In genomic region chr15:102398629-102399028, GRCm38 (mm10) we compare ENCODE assay signal across 9 mouse cellular contexts. TPM values are rescaled to one million over a fixed set of nuclear protein-coding genes. Genes with fewer than 3 reads are reported as not detected.
A peak's percentile ranks its signal among the peaks of the same experiment; 100 is the strongest.
DNase-seq lines count a peak whose midpoint lies in the region; ATAC-seq and TF ChIP-seq lines count a peak whose summit lies in the region.
"Had no signal": no experiment of that assay in that cellular context is flagged by ENCODE, and none has a peak within 500 bp of the region (broad histone marks: within the 10 kb centered on the region; RNA-seq: fewer than 3 reads in every experiment).

No protein-coding gene starts in this region.

- 67% methylated on average over 5 of the region's 5 CpGs for WGBS in cerebellum, adult 2 months
- WGBS in lung, postnatal 0 days, result 37% methylated on average over 5 of the region's 5 CpGs
- WGBS in intestine, embryonic 14.5 days, result 30% methylated on average over 5 of the region's 5 CpGs
- 53% methylated on average over 5 of the region's 5 CpGs for WGBS in small intestine, adult 2 months

- peak overlapping the region; percentile 66; the same call in 1 of the 2 replicates for H3K4me2 ChIP-seq in lung, postnatal 0 days (replicated peaks; ENCODE audit: low read depth, low read length)
- H3K4me2 ChIP-seq in intestine, embryonic 14.5 days (ENCODE audit: low read length), result peak overlapping the region; percentile 75

- H3K4me3 ChIP-seq in cerebellum, adult 2 months (replicated peaks; ENCODE audit: insufficient read depth, low read depth, low read length), result no peak overlapping the region
- peak overlapping the region; percentile 36 for H3K4me3 ChIP-seq in lung, postnatal 0 days (ENCODE audit: low read depth, low read length)
- H3K4me3 ChIP-seq in intestine, embryonic 14.5 days (ENCODE audit: low read depth, low read length), result no peak overlapping the region; the same call in 1 of the 2 replicates
- H3K4me3 ChIP-seq in small intestine, adult 2 months (ENCODE audit: low read depth, low read length), result no peak overlapping the region

- 0 out of 2 replicates have a peak overlapping the region, but pooled peaks have one; percentile 55 for H3K9ac ChIP-seq in lung, postnatal 0 days (replicated peaks; ENCODE audit: low read depth)
- no peak overlapping the region for H3K9ac ChIP-seq in intestine, embryonic 14.5 days (ENCODE audit: low read length)

- ATAC-seq in lung, postnatal 0 days, result no peak
- ATAC-seq in intestine, embryonic 14.5 days (replicated peaks; ENCODE audit: low FRiP score, low TSS enrichment, low read depth), result no peak

- H3K27me3 ChIP-seq in cerebellum, adult 2 months (ENCODE audit: control insufficient read depth, insufficient read depth, low read length), result no peaks in the 10 kb centered on the region
- H3K27me3 ChIP-seq in lung, postnatal 0 days (replicated peaks; ENCODE audit: insufficient read depth, low read length), result no peaks in the 10 kb centered on the region
- no peaks in the 10 kb centered on the region for H3K27me3 ChIP-seq in intestine, embryonic 14.5 days (replicated peaks; ENCODE audit: control insufficient read depth, insufficient read depth, low read length)
- H3K27me3 ChIP-seq in small intestine, adult 2 months (ENCODE audit: control insufficient read depth, insufficient read depth, low read length), result no peaks in the 10 kb centered on the region

- peak; percentile 23 for DNase-seq in cerebellum, adult 9-11 months
- no peak for DNase-seq in cerebellum, adult 2 months
- no peak for DNase-seq in lung, postnatal 0 days (ENCODE audit: low spot score)
- no peak for DNase-seq in lung, postnatal 14 days
- no peak for DNase-seq in intestine, embryonic 14.5 days (ENCODE audit: low spot score)
- DNase-seq in spleen, adult 18-20 months, result no peak
- no peak for DNase-seq in urinary bladder, postnatal 4 days (ENCODE audit: low spot score in 2 of 2)
- DNase-seq: cerebellum, adult 18-20 months had no signal

- no peaks in the 10 kb centered on the region for H3K36me3 ChIP-seq in lung, postnatal 0 days (ENCODE audit: insufficient read depth, low read length)
- no peaks in the 10 kb centered on the region for H3K36me3 ChIP-seq in intestine, embryonic 14.5 days (ENCODE audit: control insufficient read depth, insufficient read depth, low read length)
- H3K36me3 ChIP-seq in small intestine, adult 2 months (ENCODE audit: control insufficient read depth, insufficient read depth, low read length), result no peaks in the 10 kb centered on the region

- 0 out of 2 replicates have a peak, but pooled peaks cover 5% of the 10 kb centered on the region for H3K4me1 ChIP-seq in cerebellum, adult 2 months (ENCODE audit: control insufficient read depth, insufficient read depth, low read length)
- peaks cover 10% of the 10 kb centered on the region; the same call in 1 of the 2 replicates for H3K4me1 ChIP-seq in lung, postnatal 0 days (ENCODE audit: insufficient read depth, low read depth, low read length)
- peaks cover 18% of the 10 kb centered on the region for H3K4me1 ChIP-seq in intestine, embryonic 14.5 days (replicated peaks; ENCODE audit: control insufficient read depth, insufficient read depth, low read length)
- peaks cover 11% of the 10 kb centered on the region for H3K4me1 ChIP-seq in small intestine, adult 2 months (ENCODE audit: control insufficient read depth, insufficient read depth, insufficient read length, low read length)

- H3K27ac ChIP-seq in cerebellum, adult 2 months (ENCODE audit: insufficient read depth, low read length), result no peak overlapping the region
- H3K27ac ChIP-seq in lung, postnatal 0 days (ENCODE audit: low read length), result peak overlapping the region; percentile 95
- peak overlapping the region; percentile 96 for H3K27ac ChIP-seq in intestine, embryonic 14.5 days (ENCODE audit: low read depth)
- peak overlapping the region; percentile 96 for H3K27ac ChIP-seq in small intestine, adult 2 months (ENCODE audit: insufficient read depth, low read depth, low read length)

- no peaks in the 10 kb centered on the region for H3K9me3 ChIP-seq in lung, postnatal 0 days (ENCODE audit: low read length)
- no peaks in the 10 kb centered on the region for H3K9me3 ChIP-seq in intestine, embryonic 14.5 days (ENCODE audit: control insufficient read depth, low read length)

- TF ChIP-seq CTCF in cerebellum, adult 2 months (IDR thresholded peaks at IDR 0.05; ENCODE audit: borderline replicate concordance, insufficient read depth, low read depth, low read length), result no peak
- no peak for TF ChIP-seq CTCF in lung, postnatal 0 days (IDR thresholded peaks at IDR 0.05)
- no peak for TF ChIP-seq CTCF in small intestine, adult 2 months (IDR thresholded peaks at IDR 0.05; ENCODE audit: extremely low read depth, insufficient read length, insufficient replicate concordance, low read depth, low read length)

- no peak for TF ChIP-seq EP300 in lung, postnatal 0 days (IDR thresholded peaks at IDR 0.05)

- TF ChIP-seq POLR2A in cerebellum, adult 2 months (IDR thresholded peaks at IDR 0.05; ENCODE audit: borderline replicate concordance, insufficient read depth, low read length), result no peak
- no peak for TF ChIP-seq POLR2A in small intestine, adult 2 months (IDR thresholded peaks at IDR 0.05; ENCODE audit: low read depth, low read length)

RNA-seq across cellular contexts. Expression of gene Sp1, which starts 7.3 kb away (rescaled TPM):
- 12.6 and 14.1 TPM in 2 replicates for polyA plus RNA-seq in cerebellum, adult 2 months (2012; rRNA removed)
- polyA plus RNA-seq in lung, postnatal 0 days (2015; fragmentation: Nextera tagmentation; extraction: Ambion mirVana), result 7.3 and 8.6 TPM in 2 replicates
- 14.4 and 15.8 TPM in 2 replicates for polyA plus RNA-seq in intestine, embryonic 14.5 days (2014; fragmentation: Nextera tagmentation; extraction: Ambion mirVana)
- polyA plus RNA-seq in small intestine, adult 2 months (2012; rRNA removed), result 7.0 and 13.8 TPM in 2 replicates

RNA-seq across cellular contexts. Expression of gene Sp7, which starts 31.6 kb away (rescaled TPM):
- 1.4 TPM in 2 replicates for polyA plus RNA-seq in cerebellum, adult 2 months (2012; rRNA removed)
- polyA plus RNA-seq in lung, postnatal 0 days (2015; fragmentation: Nextera tagmentation; extraction: Ambion mirVana), result not detected in 2 replicates
- polyA plus RNA-seq in intestine, embryonic 14.5 days (2014; fragmentation: Nextera tagmentation; extraction: Ambion mirVana), result 1.2 and 1.3 TPM in 2 replicates
- polyA plus RNA-seq in small intestine, adult 2 months (2012; rRNA removed), result not detected in 2 replicates

RNA-seq across cellular contexts. Expression of gene Amhr2, which starts 46.5 kb away (rescaled TPM):
- polyA plus RNA-seq in cerebellum, adult 2 months (2012; rRNA removed), result 3.2 TPM in 2 replicates
- polyA plus RNA-seq in lung, postnatal 0 days (2015; fragmentation: Nextera tagmentation; extraction: Ambion mirVana), result 8.3 and 11.0 TPM in 2 replicates
- polyA plus RNA-seq in intestine, embryonic 14.5 days (2014; fragmentation: Nextera tagmentation; extraction: Ambion mirVana), result 0.81 and 0.97 TPM in 2 replicates
- polyA plus RNA-seq in small intestine, adult 2 months (2012; rRNA removed), result 0.18 and 2.7 TPM in 2 replicates

RNA-seq across cellular contexts. Expression of gene Aaas, which starts 48.1 kb away (rescaled TPM):
- polyA plus RNA-seq in cerebellum, adult 2 months (2012; rRNA removed), result 29.7 and 33.1 TPM in 2 replicates
- 16.2 and 17.0 TPM in 2 replicates for polyA plus RNA-seq in lung, postnatal 0 days (2015; fragmentation: Nextera tagmentation; extraction: Ambion mirVana)
- polyA plus RNA-seq in intestine, embryonic 14.5 days (2014; fragmentation: Nextera tagmentation; extraction: Ambion mirVana), result 64.1 and 71.2 TPM in 2 replicates
- 10.2 and 20.3 TPM in 2 replicates for polyA plus RNA-seq in small intestine, adult 2 months (2012; rRNA removed)
